Mouse (Mus musculus) urinary bladder, postnatal 4 days (tissue): ENCODE data around the gene Gjc1.

Source experiments
- DNase-seq, 2 experiments: peaks; one replicate each; pipeline ENCODE4 v3.0.0; 2021 to 2022; ENCODE audit warnings: low spot score in 2 of 2

Gene Gjc1

GRCm38 (mm10) chr11:102819021-102819782 is at the start of gene Gjc1:
TSS of gene Gjc1 (minus strand) at chr11:102819700.
- peak; percentile 74 to 80 for DNase-seq

GRCm38 (mm10) chr11:102864272-102864671 is 44.8 kb upstream of the Gjc1 start:
- no peak for DNase-seq

- DNase-seq: no peak
Observed at GRCm38 (mm10) chr11:102859933-102860332, 40.4 kb upstream of the Gjc1 start.

GRCm38 (mm10) chr11:102858951-102859350 is 39.5 kb upstream of the Gjc1 start:
- no peak for DNase-seq

- DNase-seq: no peak
Observed at GRCm38 (mm10) chr11:102855941-102856340, 36.4 kb upstream of the Gjc1 start.

GRCm38 (mm10) chr11:102853760-102854159 is 34.3 kb upstream of the Gjc1 start:
- DNase-seq: no peak

GRCm38 (mm10) chr11:102851883-102852282 is 32.4 kb upstream of the Gjc1 start:
- DNase-seq: peak in 1 of 2 experiments; percentile 76

GRCm38 (mm10) chr11:102845926-102846325 is 26.4 kb upstream of the Gjc1 start:
- DNase-seq: no peak

GRCm38 (mm10) chr11:102838616-102839150 is 19.2 kb upstream of the Gjc1 start:
- no peak for DNase-seq

GRCm38 (mm10) chr11:102838126-102838525 is 18.6 kb upstream of the Gjc1 start:
- no peak for DNase-seq

- no peak for DNase-seq
Observed at GRCm38 (mm10) chr11:102837385-102837784, 17.9 kb upstream of the Gjc1 start.

- no peak for DNase-seq
Observed at GRCm38 (mm10) chr11:102836146-102836545, 16.6 kb upstream of the Gjc1 start.

- DNase-seq: no peak
Observed at GRCm38 (mm10) chr11:102835549-102835948, 16.0 kb upstream of the Gjc1 start, which contains the start of gene Higd1b. TSS of gene Higd1b (plus strand) at chr11:102835849.

- no peak for DNase-seq
Observed at GRCm38 (mm10) chr11:102834219-102834618, 14.7 kb upstream of the Gjc1 start.

GRCm38 (mm10) chr11:102832700-102833297 is 13.3 kb upstream of the Gjc1 start:
- no peak for DNase-seq

GRCm38 (mm10) chr11:102830276-102830675 is 10.8 kb upstream of the Gjc1 start:
- no peak for DNase-seq

GRCm38 (mm10) chr11:102827097-102827496 is 7.6 kb upstream of the Gjc1 start:
- DNase-seq: no peak

- no peak for DNase-seq
Observed at GRCm38 (mm10) chr11:102826476-102826875, 7.0 kb upstream of the Gjc1 start.

GRCm38 (mm10) chr11:102821231-102821630 is 1.7 kb upstream of the Gjc1 start:
- DNase-seq: no peak

GRCm38 (mm10) chr11:102820432-102820831 is 932 bp upstream of the Gjc1 start:
- no peak for DNase-seq

GRCm38 (mm10) chr11:102819783-102820385 is 384 bp upstream of the Gjc1 start:
- no peak for DNase-seq
